Mouse (Mus musculus): ENCODE data around the gene Slc36a1.

- no peak for TF ChIP-seq CTCF (IDR thresholded peaks at IDR 0.05; ENCODE audit: borderline replicate concordance, extremely low read depth, insufficient read depth, insufficient read length)
- TF ChIP-seq POLR2A (IDR thresholded peaks at IDR 0.05; ENCODE audit: borderline replicate concordance, extremely low read depth, insufficient read depth, insufficient read length, poor library complexity, severe bottlenecking) = no peak
Observed at GRCm38 (mm10) chr11:55170501-55170900, 33.6 kb upstream of the Slc36a1 start.

Data from brain, embryonic 14.5 days (tissue).